Mouse (Mus musculus) left cerebral cortex, postnatal 10 days (tissue): ENCODE results near the gene Synpr. TPM values are rescaled to one million over a fixed set of nuclear protein-coding genes. Genes with fewer than 3 reads are reported as not detected.
"Not testable (repeated sequence)": the region's sequence is repeated elsewhere in the genome, so short reads cannot be mapped to it uniquely, and the experiment has no call there.

Source experiments
- DNase-seq, 2 experiments: peaks; one replicate each; pipeline ENCODE4 v3.0.0; 2021 to 2022; ENCODE audit warnings: low spot score in 2 of 2, mixed read lengths in 1 of 2; ENCODE audit errors: extremely low spot score in 1 of 2
- intact Hi-C: fragments of 180-260 bp; cut with DNase I; formaldehyde crosslinking; loops from one replicate; pipeline ENCODE4 v1.15.1; 2025
- total RNA-seq, 2 experiments: library from RNA; stranded (reverse); gene quantifications; 2 replicates each; pipeline ENCODE4 v1.2.3; 2021

The Synpr gene
- total RNA-seq: 100 to 1,000 TPM; 132 to 143 TPM

GRCm38 (mm10) chr14:13284091-13284844 lies at the start of gene Synpr:
Gene Synpr (plus strand): TSS chr14:13284780.
- intact Hi-C loops: no loop called here
- DNase-seq: peak; percentile 53 to 78

GRCm38 (mm10) chr14:13236929-13237328 lies 47.7 kb upstream of the Synpr start:
- DNase-seq: peak in 1 of 2 experiments; percentile 26
- intact Hi-C loops: loop anchor here (5.0 kb wide), 1 partner anchor 660 kb away; no protein-coding TSS in a partner anchor

- DNase-seq: no peak
- intact Hi-C loops: no loop called here
These were observed 37.1 kb upstream of the Synpr start for GRCm38 (mm10) chr14:13247431-13247830.

GRCm38 (mm10) chr14:13249361-13249760 lies 35.2 kb upstream of the Synpr start:
- no peak for DNase-seq
- intact Hi-C loops: no loop called here

GRCm38 (mm10) chr14:13252594-13252993 lies 32.0 kb upstream of the Synpr start:
- intact Hi-C loops: no loop called here

GRCm38 (mm10) chr14:13254741-13255140 lies 29.8 kb upstream of the Synpr start:
- DNase-seq, intact Hi-C loops: not testable (repeated sequence)

More at GRCm38 (mm10) chr14:13252594-13252993, 32.0 kb upstream of the Synpr start:
- DNase-seq: no peak

- no peak for DNase-seq
- intact Hi-C loops: no loop called here
These were observed 22.2 kb upstream of the Synpr start for GRCm38 (mm10) chr14:13262406-13262805.

GRCm38 (mm10) chr14:13266331-13266730 lies 18.2 kb upstream of the Synpr start:
- intact Hi-C loops: no loop called here
- no peak for DNase-seq

GRCm38 (mm10) chr14:13267181-13267580 lies 17.4 kb upstream of the Synpr start:
- intact Hi-C loops: no loop called here
- no peak for DNase-seq

- intact Hi-C loops: no loop called here
- DNase-seq: no peak
These were observed 1.4 kb upstream of the Synpr start for GRCm38 (mm10) chr14:13283211-13283610.

GRCm38 (mm10) chr14:13284845-13285198 lies 242 bp downstream of the Synpr start:
- DNase-seq: no peak

GRCm38 (mm10) chr14:13285341-13286130 lies 956 bp downstream of the Synpr start:
- DNase-seq: no peak
- intact Hi-C loops: no loop called here

More at GRCm38 (mm10) chr14:13284845-13285198, 242 bp downstream of the Synpr start:
- intact Hi-C loops: no loop called here

GRCm38 (mm10) chr14:13294200-13294599 lies 9.6 kb downstream of the Synpr start:
- DNase-seq: no peak
- intact Hi-C loops: no loop called here

- intact Hi-C loops: no loop called here
- DNase-seq: no peak
These were observed 29.7 kb downstream of the Synpr start for GRCm38 (mm10) chr14:13314323-13314722.

GRCm38 (mm10) chr14:13328461-13328860 lies 43.9 kb downstream of the Synpr start:
- no peak for DNase-seq
- intact Hi-C loops: no loop called here

- no peak for DNase-seq
- intact Hi-C loops: no loop called here
These were observed 48.1 kb downstream of the Synpr start for GRCm38 (mm10) chr14:13332497-13333306.

GRCm38 (mm10) chr14:13333372-13333771 lies 48.8 kb downstream of the Synpr start:
- intact Hi-C loops: no loop called here
- no peak for DNase-seq

- intact Hi-C loops: no loop called here
- DNase-seq: no peak
These were observed 51.6 kb downstream of the Synpr start for GRCm38 (mm10) chr14:13336162-13336561.

GRCm38 (mm10) chr14:13340688-13341087 lies 56.1 kb downstream of the Synpr start:
- no peak for DNase-seq
- intact Hi-C loops: no loop called here
